Mouse (Mus musculus): ENCODE measurements around the gene Jpt2.

DNA sequence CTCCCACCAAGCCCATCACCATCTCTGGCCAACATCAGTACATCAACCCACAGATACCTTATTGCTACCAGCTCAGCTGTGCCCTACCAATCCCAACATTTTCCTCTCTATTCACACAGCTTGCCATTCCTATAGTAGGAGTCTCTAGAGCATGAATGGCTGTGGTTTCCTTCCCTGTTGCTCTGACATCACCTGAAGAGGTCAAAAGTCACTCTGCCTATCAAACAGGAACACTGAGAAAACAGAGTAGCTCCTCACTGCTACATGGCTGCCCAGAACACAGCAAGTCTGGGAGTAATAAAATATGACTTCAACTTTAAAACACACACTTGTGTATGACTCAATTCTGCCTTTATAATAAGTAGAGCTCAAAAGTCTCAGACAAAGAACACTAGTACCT lies 47.0 kb upstream of the Jpt2 start:
- TF ChIP-seq CTCF (IDR thresholded peaks at IDR 0.05 in 2 of 3, conservative IDR thresholded peaks at IDR 0.05 in 1 of 3; ENCODE audit: control insufficient read depth in 1 of 3, insufficient read depth in 1 of 3, low read depth in 2 of 3, low read length in 3 of 3, poor library complexity in 1 of 3, severe bottlenecking in 1 of 3) (no peak), POLR2A (IDR thresholded peaks at IDR 0.05; ENCODE audit: control insufficient read depth in 1 of 2, insufficient read depth in 1 of 2, low read depth in 1 of 2, low read length in 2 of 2, poor library complexity in 1 of 2) (no peak), GATA1 (IDR thresholded peaks at IDR 0.05; ENCODE audit: low read depth, low read length) (no peak), EP300 (IDR thresholded peaks at IDR 0.05; ENCODE audit: low read depth in 1 of 2, low read length in 2 of 2) (no peak), USF1 (IDR thresholded peaks at IDR 0.05; ENCODE audit: low read depth, low read length) (no peak), HCFC1 (IDR thresholded peaks at IDR 0.05; ENCODE audit: low read depth, low read length) (no peak), BHLHE40 (IDR thresholded peaks at IDR 0.05; ENCODE audit: borderline replicate concordance, low read depth, low read length) (no peak), MAFK (IDR thresholded peaks at IDR 0.05; ENCODE audit: borderline replicate concordance, low read depth, low read length) (no peak), JUND (IDR thresholded peaks at IDR 0.05; ENCODE audit: low read depth, low read length) (no peak), NRF1 (IDR thresholded peaks at IDR 0.05; ENCODE audit: insufficient read depth, low read depth, low read length, poor library complexity, severe bottlenecking) (no peak)
